Mouse (Mus musculus) gonadal fat pad, adult 2 months (tissue): ENCODE data around the gene Bst2. TPM values are rescaled to one million over a fixed set of nuclear protein-coding genes. Genes with fewer than 3 reads are reported as not detected.
"Not testable (repeated sequence)": the region's sequence is repeated elsewhere in the genome, so short reads cannot be mapped to it uniquely, and the experiment has no call there.

Source experiments
- DNase-seq: peaks from one replicate; pipeline ENCODE4 v3.0.0-alpha.2; 2012; ENCODE audit warnings: low read depth
- polyA plus RNA-seq: library from polyadenylated mRNA; depleted of rRNA; stranded (reverse); fragments of >200 nt; gene quantifications from 2 replicates; pipeline ENCODE4 v1.2.3, GENCODE M21; 2012

The Bst2 gene
- polyA plus RNA-seq, 1 experiment, result 123 TPM

DNA sequence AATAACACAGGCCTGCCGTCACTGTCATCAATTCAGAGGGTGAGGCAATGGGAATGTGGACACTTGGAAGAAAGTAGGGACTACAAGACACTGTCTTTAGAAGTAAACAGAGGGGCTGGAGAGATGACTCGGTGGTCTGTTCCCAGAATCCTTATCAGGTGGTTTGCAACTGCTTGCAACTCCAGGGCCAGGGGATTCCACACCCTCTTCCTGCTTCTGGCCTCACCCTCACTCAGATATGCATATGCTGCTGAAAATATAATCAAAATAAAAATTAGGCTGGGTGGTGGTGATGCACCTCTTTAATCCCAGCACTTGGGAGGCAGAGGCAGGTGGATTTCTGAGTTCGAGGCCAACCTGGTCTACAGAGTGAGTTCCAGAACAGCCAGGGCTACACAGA, 22.8 kb upstream of the Bst2 start:
- DNase-seq, result no peak

DNA sequence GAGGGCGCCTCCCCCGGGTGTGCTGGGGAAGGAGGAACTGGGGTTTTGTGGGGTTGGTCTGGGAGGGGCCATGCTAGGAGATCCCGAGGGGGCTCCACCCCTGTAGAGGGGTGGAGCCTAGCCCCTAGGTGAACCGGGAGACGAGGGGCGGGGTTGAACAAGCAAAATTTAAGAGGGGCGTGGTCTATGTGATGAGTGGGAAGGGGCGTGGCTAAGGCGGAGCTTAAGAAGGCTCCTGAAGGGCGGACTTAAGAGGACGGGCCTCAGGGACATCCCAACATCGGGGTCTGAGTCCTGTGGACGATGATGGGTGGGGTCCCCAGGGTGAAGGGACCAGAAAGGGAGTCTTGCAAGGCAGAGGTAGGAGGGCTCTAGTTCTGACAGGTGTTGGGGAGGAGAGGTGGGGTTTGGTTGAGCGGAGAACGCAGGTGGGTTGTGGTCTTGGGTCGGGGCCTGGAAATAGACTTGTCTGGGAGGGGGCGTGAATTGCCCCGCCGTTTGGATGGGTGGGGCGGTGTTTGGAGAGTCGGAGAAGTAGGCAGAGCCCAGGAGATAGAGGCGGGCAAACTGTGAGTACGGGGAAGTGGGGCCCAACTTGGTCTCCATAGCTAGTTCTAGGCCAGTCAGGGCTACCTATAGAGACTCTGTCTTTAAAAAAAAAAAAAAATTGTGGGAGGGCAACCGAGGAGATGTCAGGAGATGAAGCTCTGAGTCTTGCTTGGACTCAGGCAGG, 21.9 kb upstream of the Bst2 start:
- no peak for DNase-seq

DNA sequence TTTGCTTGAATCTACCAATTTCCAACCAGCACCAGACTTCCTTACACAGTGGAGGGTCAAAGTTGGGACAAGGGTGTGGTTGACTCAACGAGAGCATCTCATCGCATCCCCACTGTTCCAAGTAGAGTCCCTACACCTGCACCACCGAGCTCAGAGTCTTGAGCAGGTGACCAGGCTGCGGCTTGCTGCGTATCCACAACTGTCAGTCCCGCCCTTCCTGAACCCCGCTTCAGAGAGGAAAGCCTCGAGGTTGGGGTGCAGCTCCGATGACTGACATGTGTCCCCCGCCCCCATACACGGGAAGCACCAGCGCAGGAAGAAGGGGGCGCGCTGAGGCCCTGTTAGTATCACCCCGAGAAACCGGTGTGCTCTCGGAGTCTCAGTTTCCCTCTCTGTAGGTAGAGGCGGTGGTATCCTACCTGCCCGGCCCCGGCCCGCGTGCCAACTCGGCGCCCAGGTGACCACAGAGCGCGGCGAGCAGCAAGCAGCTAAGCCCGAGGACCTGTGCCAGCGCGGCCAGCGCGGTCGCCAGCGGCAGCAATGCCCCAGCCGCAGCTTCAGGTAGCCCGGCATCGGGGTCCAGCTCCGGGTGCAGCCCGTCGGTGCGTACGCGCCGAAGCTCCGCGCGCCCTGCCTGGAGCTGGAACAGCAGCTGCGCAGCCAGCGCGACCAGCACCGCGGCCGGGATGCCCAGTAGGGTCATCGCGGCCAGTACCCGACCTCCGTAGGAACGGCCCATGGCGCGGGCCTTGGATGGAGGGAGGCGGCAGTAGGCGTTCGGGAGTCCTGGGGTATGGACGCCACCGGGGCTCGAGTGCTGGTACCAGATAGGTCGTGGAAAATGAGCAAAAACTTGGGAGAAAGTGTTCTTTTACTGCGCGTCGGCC, 21.1 kb upstream of the Bst2 start, which contains the start of gene Tmem221:
Gene Tmem221 (minus strand): TSS at position 801 of the 887 bp plus-strand sequence.
- DNase-seq, result no peak

DNA sequence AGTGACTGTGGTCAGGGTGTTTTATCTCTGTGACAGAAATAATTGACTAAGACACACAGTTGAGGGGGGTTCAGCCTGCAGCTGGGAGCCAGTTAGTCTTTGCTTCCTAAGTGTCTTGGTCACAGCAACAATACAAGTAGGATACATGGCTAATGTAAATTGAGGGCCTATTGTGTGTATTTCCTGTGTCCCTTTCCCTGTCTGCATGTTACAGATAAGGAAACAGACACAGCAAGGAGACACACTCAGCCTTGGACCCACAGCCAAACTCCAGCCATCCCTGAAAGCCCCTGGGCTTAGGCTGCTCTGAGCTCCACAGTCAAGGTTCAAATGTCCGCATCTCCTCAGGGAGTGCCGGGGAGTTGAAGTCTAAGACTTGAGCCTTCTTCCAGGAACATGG, 17.4 kb upstream of the Bst2 start:
- DNase-seq, result no peak

DNA sequence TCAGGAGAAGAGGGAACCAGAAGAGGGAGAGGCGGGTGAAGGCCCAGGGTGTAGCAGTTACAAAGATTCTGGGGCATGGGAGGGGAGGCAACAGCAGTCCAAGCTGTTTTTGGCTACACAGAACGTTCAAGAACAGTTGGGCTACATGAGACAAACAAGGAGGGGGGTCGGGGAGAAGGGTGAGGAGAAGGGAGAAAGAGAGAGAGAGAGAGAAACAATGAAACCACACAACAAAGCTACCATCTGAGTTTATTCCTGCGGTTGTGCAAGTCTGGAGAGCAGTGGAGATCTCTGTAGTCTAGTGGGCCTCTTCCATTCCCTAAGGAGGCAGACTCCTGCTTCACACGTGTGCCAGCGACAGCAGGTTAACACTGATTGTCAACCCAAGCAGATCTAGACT, 16.7 kb upstream of the Bst2 start:
- no peak for DNase-seq

DNA sequence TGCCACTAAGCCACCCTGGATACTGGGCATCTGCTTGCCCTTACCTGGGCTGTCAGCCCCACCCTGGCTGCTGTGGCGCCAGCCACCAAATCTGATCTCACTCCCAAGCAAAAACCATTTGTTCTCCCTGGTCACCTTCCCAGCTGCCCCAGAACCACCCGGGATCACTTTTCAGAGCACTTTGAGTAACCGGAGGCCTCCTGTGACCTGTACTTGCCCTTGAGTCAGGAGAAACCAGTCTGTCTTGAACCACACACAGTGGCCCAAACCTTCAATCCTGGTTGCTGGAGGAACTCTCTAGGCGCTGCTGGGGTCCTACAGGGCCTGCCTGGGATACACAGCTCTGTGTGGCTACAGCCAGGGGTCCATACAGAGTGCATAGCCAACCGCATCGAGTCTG, 15.5 kb upstream of the Bst2 start:
- no peak for DNase-seq

DNA sequence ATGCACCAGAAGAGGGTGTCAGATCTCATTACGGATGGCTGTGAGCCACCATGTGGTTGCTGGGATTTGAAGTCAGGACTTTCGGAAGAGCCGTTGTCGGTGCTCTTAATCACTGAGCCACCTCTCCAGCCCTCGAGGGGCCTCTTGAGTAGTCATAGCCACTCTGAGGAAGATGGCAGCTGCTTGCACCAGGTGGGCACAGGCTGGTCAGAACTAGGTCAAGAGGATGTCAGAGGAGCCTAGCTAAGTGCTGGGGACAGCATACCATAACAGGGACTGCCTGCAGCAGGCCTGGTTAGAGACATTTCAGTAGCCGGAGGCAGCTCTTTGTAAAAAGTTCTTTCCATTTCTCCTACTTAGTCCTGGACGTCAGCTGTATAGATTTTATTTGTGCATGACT, 13.5 kb upstream of the Bst2 start:
- DNase-seq, result no peak

DNA sequence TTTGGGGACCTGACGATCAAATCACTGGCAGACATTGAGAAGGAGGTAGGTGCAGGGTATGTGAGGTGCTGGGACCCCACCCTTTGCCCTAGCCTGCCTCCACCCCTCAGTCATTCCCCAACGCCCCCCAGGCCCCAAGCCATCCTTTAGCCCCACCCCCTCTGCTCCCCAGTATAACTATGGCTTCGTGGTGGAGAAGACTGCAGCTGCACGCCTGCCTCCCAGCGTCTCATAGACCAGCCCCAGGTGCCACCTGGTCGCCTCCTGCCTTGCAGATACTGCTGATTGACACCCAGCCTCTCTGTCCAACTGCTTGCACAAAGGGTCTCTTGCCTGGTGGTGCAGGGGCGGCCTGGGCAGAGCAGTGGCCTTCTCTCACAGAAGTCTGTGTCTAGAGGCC, 10.3 kb upstream of the Bst2 start:
- no peak for DNase-seq

DNA sequence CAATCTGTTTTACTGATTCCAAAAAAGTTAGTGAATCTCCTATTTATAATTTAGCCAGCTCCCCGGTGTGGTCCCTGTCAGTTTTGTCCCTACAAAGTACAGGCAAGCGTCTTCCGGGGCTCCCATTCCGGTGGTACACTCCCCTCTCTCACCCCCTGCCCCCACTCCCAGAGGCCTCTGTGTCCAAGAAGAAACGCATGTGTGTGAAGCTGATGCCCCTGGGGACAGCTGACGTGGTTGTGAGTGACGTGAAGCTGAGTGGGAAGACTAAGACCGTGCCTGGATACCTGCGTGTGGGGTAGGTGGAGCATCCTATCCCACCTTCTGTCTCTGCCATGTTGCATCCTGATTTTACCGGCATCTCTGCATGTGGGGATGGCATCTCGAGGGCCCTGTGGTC, 7.8 kb upstream of the Bst2 start:
- DNase-seq, result no peak

DNA sequence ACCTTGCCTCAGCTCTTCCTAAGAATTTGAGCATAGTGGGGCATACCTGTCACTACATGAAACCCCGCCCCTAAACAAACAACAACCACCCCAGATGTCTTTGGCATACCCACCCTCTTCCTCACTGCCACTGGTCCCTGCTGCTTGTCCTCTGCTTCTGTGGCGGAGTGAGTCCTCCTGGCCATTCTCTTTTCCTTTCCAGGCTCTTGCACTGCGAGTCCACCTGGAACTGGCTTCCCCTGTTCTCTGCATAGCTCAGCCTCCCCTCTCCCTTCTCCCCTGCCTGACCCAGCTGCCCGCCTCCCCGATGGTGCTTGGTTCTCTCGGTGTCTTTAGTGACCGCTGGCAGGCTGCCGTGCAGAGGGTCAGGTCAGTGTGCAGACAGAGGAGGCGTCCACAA, 6.5 kb upstream of the Bst2 start:
- DNase-seq, result no peak

DNA sequence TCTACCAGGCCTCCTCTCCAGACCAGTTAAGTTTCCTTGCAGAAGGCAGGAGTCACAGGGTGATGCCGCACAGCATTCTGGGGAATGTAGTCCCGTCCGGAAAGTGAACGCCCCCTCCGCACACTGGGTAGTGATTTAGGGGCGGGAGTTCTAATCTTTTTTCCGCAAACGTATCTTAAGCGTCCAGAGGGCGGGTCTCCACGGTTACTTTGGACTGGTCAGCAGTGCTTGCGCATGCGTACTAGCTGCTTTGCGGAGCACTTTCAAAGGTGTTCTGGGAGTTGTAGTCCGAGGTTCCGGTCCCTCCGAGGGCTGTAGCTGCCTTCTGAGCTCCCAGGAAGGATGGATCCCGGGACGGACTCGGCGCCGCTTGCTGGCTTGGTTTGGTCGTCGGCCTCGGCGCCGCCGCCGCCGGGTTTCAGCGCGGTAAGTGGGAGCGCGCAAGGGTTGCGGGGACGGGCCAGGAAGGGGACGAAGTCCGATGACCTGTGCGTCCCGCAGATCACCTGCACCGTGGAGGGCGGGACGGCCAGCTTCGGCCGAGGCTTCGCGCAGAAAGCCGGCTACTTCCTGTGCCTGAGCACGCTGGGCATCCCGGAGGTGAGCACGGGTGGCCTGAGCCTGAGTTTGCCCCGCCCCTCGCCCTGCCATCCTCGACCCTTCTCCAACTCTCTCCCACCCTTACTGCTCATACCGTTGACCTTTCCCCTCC, 5.5 kb upstream of the Bst2 start, which contains the start of gene Mvb12a:
Gene Mvb12a (plus strand): TSS at position 291 of the 712 bp plus-strand sequence.
- peak; percentile 97 for DNase-seq

DNA sequence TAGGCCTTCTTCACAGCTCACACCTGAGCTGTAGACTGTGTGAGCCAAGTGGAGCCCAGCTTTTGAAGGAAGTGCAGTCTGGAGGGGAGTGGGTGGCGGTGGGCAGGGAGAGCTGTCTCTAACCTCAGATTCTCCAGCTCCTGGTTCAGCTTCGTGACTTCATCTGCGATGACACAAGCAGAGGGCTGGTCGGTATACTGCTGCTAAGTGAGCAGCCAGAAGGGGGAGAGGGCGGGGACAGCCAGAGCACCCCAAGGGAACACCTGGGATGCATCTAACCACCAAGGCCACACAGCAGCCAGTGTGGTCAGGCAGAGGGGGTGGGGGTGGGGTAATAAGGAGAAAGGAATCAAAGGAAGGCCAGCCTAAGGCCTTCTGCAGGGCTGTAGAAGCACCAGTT, 1.6 kb downstream of the Bst2 start:
- DNase-seq, result no peak

DNA sequence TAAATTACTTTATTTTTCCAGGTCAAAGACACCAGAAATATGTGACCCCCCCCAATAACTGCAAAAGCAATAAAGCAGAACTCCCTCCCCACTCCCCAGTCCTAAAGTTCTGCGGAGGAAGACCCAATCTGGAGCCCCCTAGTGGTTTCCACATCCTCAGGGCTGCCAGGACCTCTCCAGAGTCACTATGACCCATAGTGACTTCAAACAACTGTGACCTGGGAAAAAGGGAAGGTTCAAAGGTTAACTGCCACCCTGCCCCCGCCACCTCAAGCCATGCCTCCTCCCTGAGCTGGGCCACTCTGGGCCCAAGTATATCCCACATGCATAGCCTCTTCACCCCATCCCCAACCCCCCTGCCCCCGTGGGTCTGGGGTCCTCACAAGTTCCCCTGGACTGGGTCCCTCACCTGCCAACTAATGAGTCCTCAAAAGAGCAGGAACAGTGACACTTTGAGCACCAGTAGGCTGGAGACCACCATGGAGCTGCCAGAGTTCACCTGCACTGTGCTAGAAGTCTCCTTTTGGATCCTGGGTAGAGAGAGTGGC, 2.9 kb downstream of the Bst2 start:
- no peak for DNase-seq

DNA sequence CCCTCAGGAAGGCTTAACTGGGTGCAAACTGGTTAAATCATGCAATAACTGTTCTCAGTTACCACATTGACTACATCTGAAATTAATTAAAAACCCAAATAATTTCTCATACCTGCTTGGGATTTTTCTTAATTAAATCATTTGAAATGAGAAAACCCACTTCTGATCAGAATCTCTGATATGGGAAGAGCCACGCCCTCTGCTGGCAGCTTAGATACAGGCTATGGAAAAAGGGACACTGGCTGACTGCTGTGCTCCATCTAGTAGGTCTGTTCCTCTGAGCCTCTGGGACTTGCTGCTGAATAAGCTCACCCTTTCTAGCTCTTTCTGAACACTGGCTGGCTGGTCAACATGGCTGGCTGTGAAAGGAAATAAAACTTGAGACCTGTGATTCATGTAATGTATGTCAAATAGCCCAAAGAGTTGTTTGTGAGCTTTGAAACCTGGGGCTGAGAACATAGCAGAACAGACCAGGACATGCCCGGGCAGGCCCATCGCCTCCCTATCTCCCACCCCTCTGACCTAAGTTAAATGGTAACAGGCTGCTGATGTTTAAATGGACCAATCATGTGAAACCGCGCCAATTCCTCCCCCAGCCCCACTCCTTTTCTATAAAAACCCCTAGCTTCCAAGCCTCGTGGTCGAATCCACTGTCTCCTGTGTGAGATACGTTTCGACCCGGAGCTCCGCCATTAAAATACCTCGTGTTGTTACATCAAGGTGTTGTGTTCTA, 6.4 kb downstream of the Bst2 start:
- not testable (repeated sequence) for DNase-seq

DNA sequence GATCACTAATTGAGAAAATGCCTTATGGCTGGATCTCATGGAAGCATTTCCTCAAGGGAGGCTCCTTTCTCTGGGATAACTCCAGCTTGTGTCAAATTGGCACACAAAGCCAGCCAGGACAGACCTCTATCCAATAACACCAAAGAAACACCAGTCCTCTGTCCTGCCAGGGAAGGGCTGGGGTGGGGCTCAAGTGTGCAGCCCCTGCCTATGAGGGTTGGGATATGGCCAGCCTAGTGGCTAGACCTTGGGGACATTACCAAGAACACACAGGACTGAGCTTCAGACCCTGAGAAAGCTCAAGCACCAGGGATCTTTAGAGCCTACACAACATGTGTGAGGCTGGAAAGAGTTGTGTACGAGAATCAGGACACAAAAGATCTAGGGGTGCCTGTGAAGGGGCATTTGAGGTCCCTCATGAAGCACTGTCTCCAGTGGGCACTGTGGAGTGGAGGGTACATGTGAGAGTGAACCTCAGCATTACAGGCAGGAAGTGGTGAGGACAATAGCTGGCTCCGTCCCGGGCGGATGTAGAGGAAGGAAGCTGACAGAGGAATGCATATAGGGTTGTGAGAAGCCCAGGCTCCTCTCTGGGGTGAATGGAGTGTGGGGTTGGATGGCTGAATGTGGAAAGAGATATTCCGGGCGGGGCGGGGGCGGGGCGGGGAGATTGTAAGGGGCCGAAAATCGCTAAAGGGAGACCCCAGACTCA, 8.7 kb downstream of the Bst2 start:
- DNase-seq, result no peak

DNA sequence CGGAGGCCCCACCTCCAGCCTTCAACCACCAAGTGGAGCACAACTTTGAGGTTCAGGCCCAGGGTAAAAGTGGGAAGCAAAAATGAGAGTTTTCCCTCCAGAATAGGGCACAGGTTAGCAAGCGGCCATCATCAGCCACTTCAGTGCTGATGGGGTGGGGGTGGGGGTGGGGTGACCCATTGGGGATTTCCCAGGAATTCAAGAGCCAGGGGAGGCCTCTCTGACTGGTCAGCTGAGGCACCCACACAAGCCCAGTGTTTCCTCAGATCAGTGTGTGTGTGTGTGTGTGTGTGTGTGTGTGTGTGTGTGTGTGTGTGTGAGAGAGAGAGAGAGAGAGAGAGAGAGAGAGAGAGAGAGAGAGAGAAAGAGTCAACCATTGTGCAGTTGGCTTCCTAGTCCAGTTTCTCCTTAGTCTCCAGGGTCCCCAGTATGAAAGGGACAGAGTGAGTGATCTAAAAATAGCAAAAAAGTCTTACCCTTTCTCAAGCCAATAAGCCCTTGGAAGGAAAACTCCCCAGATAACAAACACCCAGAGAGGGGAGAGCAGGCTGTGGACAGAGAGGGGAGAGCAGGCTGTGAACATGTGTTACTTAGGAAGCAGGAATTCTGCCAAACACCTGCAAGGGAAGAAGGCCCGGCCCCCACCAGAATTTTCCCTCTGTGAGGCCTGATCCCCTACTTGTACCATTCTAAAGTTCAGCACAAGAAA, 9.9 kb downstream of the Bst2 start:
- DNase-seq, result no peak

DNA sequence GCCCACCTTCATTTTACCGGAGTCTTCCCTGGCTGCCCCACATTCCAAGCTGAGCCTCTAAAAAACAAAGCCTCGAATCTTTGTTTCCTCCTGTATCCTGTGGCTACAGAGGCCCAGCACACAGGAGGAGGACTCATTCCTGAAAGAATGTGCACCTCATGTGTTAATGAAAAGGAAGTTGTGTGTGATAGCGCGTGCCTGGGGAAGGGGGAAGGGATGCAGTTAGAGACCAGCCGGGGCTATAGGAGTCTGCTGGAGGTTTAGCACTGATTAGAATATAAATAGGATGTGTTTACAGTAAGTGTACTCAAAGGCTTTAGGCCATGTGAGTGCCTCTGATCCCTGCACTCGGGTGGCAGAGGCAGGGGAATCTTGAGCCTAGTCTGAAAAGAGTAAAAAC, 11.0 kb downstream of the Bst2 start:
- DNase-seq, result no peak

DNA sequence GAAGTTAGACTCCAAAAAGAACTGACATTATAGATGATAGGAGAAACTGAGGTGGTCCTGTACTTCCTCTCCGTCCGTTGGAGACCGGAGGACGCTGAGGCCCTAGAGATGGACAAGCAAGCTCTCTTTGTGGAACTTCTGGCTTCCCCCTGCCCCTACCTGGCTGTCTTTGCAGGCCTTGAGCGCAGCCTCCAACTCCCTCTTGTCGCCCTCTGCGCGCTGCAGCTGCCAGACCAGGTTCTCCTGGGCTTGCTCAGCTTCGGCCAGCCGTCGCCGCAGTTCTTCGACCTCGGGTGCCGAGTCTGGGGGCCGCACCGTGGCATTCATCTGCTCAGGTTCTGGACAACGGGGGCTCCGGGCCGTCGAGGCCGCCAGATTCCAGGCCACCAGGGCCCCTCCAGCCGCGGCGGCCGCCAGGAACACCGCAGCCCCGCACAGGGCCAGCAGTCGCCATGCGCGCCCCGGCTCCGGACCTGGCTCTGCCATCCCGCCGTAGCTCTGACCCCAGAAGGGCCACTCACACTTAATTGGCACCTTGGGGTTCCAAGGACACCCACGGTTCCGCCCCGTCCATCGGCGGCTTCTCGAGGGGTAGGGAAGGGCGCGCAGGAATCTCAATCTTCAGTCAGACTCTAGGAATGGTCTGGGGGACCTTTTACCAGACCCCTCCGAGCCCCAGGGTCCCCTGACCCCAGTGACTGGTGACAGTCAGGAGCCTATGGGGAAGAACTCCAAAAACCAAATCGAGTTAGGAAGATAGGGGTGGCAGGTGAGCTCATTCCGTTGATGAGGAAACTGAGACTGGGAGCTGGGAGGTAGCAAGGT, 11.8 kb downstream of the Bst2 start, which contains the start of gene Ccdc194:
Gene Ccdc194 (minus strand): TSS at position 486 of the 825 bp plus-strand sequence.
- DNase-seq, result no peak

DNA sequence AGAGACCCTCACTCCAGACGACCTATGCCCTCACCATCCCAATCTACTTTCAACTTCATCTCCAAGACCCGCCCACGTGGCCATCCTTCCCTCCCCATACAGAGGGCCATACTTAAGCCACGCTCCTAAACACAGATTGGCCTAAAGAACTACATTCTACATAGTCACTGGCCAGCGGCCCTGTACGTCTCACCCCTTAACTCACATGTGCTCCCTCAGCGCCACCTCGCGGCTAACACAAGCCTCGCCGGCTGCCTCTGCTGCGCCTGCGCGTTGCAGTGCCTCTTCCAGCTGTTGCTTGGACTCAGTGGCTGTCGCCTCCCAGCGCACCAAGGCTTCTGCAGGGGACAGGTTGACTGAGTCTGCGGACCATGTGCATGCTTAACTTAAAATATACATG, 15.6 kb downstream of the Bst2 start:
- DNase-seq, result no peak
